Mouse (Mus musculus) midbrain, embryonic 11.5 days (tissue): ENCODE measurements around the gene Nadsyn1. TPM values are rescaled to one million over a fixed set of nuclear protein-coding genes. Genes with fewer than 3 reads are reported as not detected.

ENCODE experiments used
- ATAC-seq: fragments of 200-750 bp; cut with Nextera tagmentation; 2 replicates; pipeline ENCODE4 v1.8.0; 2017; ENCODE audit warnings: moderate TSS enrichment, moderate library complexity; ENCODE audit not compliant: low FRiP score
- DNase-seq: peaks from one replicate; pipeline ENCODE4 v3.0.0; 2015; ENCODE audit warnings: low spot score; ENCODE audit errors: missing footprints
- H3K27ac ChIP-seq: fragments of 300-500 bp; sonication (generic); 2 replicates; pipeline ENCODE4 v1.5.1; 2014; ENCODE audit warnings: low read depth, low read length
- H3K27me3 ChIP-seq: fragments of 300-500 bp; sonication (generic); 2 replicates; pipeline ENCODE4 v1.6.1; 2014; ENCODE audit warnings: mild to moderate bottlenecking, low read length, moderate library complexity, mixed read lengths; ENCODE audit not compliant: control insufficient read depth, insufficient read depth
- H3K36me3 ChIP-seq: fragments of 300-500 bp; sonication (generic); 2 replicates; pipeline ENCODE4 v1.6.1; 2014; ENCODE audit warnings: mild to moderate bottlenecking, low read length, moderate library complexity, mixed read lengths; ENCODE audit not compliant: control insufficient read depth, insufficient read depth
- H3K4me1 ChIP-seq: fragments of 300-500 bp; sonication (generic); 2 replicates; pipeline ENCODE4 v1.6.1; 2014; ENCODE audit warnings: low read length; ENCODE audit not compliant: control insufficient read depth, insufficient read depth
- H3K4me2 ChIP-seq: fragments of 300-500 bp; sonication (generic); 2 replicates; pipeline ENCODE4 v1.6.1; 2014; ENCODE audit warnings: mild to moderate bottlenecking, moderate library complexity
- H3K4me3 ChIP-seq: fragments of 300-500 bp; sonication (generic); 2 replicates; pipeline ENCODE4 v1.5.1; 2014; ENCODE audit warnings: low read depth, low read length
- H3K9ac ChIP-seq: fragments of 300-500 bp; sonication (generic); 2 replicates; pipeline ENCODE4 v1.6.1; 2014; ENCODE audit warnings: low read length
- H3K9me3 ChIP-seq: fragments of 300-500 bp; sonication (generic); 2 replicates; pipeline ENCODE4 v1.6.1; 2016; ENCODE audit warnings: low read length; ENCODE audit not compliant: control insufficient read depth
- WGBS: fragments of 180-500 bp; shearing (Covaris S2); extraction: QIAGEN DNeasy Blood & Tissue Kit; methylation state at CpG from one replicate; pipeline ENCODE4 v1.1.7; 2014; 5-methylcytosine and 5-hydroxymethylcytosine counted together
- polyA plus RNA-seq: library from polyadenylated mRNA; unstranded; fragments of >200 nt; fragmentation: Nextera tagmentation; extraction: Ambion mirVana; gene quantifications from 2 replicates; pipeline ENCODE4 v1.2.1, GENCODE M21; 2014

Gene Nadsyn1
- polyA plus RNA-seq, 1 experiment from 2014 or later: 7.9 TPM

DNA sequence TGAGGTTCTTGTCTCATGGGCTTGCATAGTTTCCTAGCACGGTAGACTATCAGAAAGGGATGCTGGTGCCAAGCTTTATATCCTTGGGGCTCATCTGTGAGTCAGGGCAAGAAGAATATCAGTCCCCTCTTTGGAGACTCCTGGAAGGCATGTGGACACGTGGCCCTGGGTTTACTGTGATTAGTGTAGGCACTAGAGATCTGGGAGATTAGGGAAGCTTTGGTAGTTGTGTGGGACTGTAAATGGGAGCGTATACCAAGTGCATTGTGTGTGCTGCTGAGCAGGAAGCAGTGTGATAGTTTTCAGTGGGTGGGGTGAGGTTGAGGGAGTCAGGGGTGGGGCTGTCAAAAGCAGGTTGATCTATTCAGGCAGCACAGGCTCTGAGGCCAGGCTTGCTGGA lies 12.3 kb upstream of the Nadsyn1 start:
- Histone ChIP-seq H3K9ac (no peak overlapping the region), H3K4me3 (no peak overlapping the region), H3K4me2 (no peak overlapping the region), H3K36me3 (peaks cover 16% of the 10 kb centered on the region; the same call in 1 of the 2 replicates), H3K4me1 (peaks cover 12% of the 10 kb centered on the region; the same call in 1 of the 2 replicates), H3K27me3 (no peaks in the 10 kb centered on the region), H3K9me3 (no peaks in the 10 kb centered on the region), H3K27ac (no peak overlapping the region)
- ATAC-seq (no peak), DNase-seq (no peak)
- WGBS: 87% methylated on average over 3 of the region's 3 CpGs

DNA sequence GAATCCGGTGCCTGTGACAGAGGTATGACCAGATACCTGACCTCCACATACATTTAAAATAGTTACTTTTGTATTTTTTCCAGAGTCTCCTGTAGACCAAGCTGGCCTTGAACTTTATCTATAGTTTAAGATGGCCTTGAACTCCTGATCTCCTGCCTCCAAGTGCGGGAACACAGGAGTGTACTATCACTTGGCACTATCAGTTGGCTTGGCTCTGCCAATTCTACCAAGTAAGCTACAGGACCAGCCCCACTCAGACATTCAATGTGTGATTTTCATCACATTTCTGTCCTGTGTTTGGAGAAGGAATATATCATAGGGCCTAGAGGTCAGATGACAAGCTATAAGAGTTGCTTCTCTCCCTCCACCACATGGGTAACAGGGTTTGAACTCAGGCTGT lies 11.7 kb upstream of the Nadsyn1 start:
- H3K9me3 ChIP-seq: no peaks in the 10 kb centered on the region
- peaks cover 16% of the 10 kb centered on the region; the same call in 1 of the 2 replicates for H3K36me3 ChIP-seq
- no peak for DNase-seq
- no peak overlapping the region for H3K27ac ChIP-seq
- H3K4me1 ChIP-seq: peaks cover 12% of the 10 kb centered on the region; the same call in 1 of the 2 replicates
- no peak for ATAC-seq
- WGBS: 96% methylated on average over 2 of the region's 2 CpGs
- no peaks in the 10 kb centered on the region for H3K27me3 ChIP-seq
- H3K9ac ChIP-seq: no peak overlapping the region
- H3K4me2 ChIP-seq: no peak overlapping the region
- H3K4me3 ChIP-seq: no peak overlapping the region

DNA sequence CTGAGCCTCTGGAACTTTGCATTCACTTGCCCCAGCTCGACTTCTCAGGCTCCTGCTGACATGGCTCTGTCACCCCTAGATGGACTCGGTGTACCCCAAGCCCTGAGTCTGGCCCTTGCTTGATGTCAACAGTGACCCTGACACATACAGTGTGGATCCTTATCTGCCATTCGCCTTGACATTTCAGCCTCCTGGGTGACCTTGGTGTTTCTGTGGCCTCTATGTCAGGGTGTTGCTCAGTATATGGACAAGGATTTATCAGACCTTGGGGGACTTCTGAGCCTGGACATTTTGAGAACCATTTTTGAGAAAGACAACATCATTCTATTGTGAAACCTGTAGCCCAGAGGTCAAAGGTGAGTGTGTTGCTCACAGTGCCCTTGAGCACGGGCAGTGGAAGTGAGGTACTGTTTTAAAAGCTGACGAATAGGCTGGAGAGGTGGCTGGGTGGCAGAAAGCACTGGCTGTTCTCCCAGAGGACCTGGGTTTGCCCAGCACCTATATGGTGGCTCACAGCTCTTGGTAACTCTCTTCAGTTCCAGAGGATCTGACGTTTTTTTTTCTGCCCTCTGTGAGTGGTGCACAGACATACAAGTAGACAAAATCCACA lies 11.0 kb upstream of the Nadsyn1 start:
- no peak overlapping the region for H3K9ac ChIP-seq

DNA sequence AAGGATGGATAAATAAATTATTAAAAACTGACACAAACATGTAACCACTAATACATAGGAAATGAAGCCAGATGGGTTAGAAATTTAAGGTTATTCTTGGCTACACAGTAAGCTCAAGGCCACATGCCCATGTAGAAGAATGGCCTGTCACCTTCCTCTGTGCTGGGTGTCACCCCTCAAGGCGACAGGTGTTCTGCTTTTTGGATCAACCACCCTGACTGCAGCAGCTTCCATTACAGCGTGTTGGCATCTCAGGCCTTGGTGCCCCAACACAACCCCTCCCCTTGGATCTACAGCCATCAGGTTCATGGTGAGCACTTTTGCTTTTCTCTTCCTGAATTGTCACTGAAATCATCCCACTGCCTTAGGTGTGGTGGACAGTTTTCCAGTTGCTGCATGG lies 10.0 kb upstream of the Nadsyn1 start:
- Histone ChIP-seq H3K4me3 (no peak overlapping the region), H3K36me3 (peaks cover 6% of the 10 kb centered on the region; the same call in 1 of the 2 replicates), H3K9ac (no peak overlapping the region), H3K9me3 (no peaks in the 10 kb centered on the region), H3K4me2 (no peak overlapping the region), H3K27ac (no peak overlapping the region), H3K4me1 (peaks cover 12% of the 10 kb centered on the region; the same call in 1 of the 2 replicates), H3K27me3 (no peaks in the 10 kb centered on the region)
- no peak for DNase-seq
- ATAC-seq: no peak
- 93% methylated on average over 2 of the region's 2 CpGs for WGBS

More for the DNA sequence above, 11.0 kb upstream of the Nadsyn1 start:
- H3K4me3 ChIP-seq: no peak overlapping the region
- no peak overlapping the region for H3K27ac ChIP-seq
- peaks cover 16% of the 10 kb centered on the region; the same call in 1 of the 2 replicates for H3K36me3 ChIP-seq
- no peak for ATAC-seq
- no peaks in the 10 kb centered on the region for H3K9me3 ChIP-seq
- peaks cover 12% of the 10 kb centered on the region; the same call in 1 of the 2 replicates for H3K4me1 ChIP-seq
- DNase-seq: no peak
- WGBS: 83% methylated on average over 6 of the region's 6 CpGs
- H3K27me3 ChIP-seq: no peaks in the 10 kb centered on the region
- no peak overlapping the region for H3K4me2 ChIP-seq

DNA sequence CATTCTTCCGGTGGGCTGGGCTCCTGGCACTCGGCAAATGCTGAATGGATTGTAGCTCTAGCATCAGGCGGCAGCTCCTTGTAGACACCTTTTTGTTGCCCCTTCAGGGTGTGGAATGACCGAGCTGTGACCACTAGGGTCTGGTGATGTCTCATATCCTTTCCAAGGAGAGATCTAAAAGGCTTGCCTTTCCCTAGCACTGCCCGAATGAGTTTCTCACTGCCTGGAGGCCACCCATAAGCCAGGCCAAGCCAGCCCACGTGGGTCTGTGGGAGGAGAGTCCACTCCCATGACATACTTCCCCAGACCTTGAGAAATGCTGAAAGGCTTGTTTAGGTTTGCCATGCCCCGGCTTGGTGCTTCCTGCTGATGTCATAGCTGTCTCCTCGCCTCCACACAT lies 9.5 kb upstream of the Nadsyn1 start:
- Histone ChIP-seq H3K27ac (no peak overlapping the region), H3K4me2 (no peak overlapping the region), H3K4me1 (peaks cover 12% of the 10 kb centered on the region; the same call in 1 of the 2 replicates)

DNA sequence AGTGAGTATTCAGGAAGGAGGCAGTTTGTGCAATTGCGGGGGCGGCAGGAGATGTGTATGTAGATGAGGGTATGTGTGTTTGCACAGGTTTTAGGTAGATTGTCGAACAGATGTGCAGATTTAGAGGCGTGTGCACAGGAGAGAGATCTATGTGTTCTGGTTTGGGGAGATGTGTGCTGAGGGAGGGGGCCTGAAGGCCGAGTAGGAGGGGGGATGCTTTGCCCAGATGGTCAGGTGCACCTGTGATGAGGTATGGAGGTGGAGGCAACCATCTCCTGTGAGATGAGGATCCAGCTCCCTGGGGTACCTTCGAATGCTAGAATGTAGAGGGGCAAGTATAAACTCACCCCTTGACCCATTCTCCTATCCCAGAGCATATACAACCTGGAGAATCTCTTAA lies 7.8 kb upstream of the Nadsyn1 start:
- Histone ChIP-seq H3K9me3 (no peaks in the 10 kb centered on the region), H3K9ac (peak overlapping the region; percentile 79), H3K36me3 (no peaks in the 10 kb centered on the region), H3K27ac (no peak overlapping the region), H3K27me3 (no peaks in the 10 kb centered on the region), H3K4me3 (peak overlapping the region; percentile 61), H3K4me1 (peaks cover 12% of the 10 kb centered on the region; the same call in 1 of the 2 replicates), H3K4me2 (peak overlapping the region; percentile 95)
- DNase-seq: no peak
- peak; percentile 36 for ATAC-seq
- WGBS: 7% methylated on average over 6 of the region's 6 CpGs

More for the DNA sequence above, 9.5 kb upstream of the Nadsyn1 start:
- no peak overlapping the region for H3K9ac ChIP-seq
- no peaks in the 10 kb centered on the region for H3K9me3 ChIP-seq
- no peak overlapping the region for H3K4me3 ChIP-seq
- DNase-seq: no peak
- no peak for ATAC-seq
- WGBS: 86% methylated on average over 8 of the region's 8 CpGs
- no peaks in the 10 kb centered on the region for H3K27me3 ChIP-seq
- peaks cover 2% of the 10 kb centered on the region; the same call in 1 of the 2 replicates for H3K36me3 ChIP-seq

DNA sequence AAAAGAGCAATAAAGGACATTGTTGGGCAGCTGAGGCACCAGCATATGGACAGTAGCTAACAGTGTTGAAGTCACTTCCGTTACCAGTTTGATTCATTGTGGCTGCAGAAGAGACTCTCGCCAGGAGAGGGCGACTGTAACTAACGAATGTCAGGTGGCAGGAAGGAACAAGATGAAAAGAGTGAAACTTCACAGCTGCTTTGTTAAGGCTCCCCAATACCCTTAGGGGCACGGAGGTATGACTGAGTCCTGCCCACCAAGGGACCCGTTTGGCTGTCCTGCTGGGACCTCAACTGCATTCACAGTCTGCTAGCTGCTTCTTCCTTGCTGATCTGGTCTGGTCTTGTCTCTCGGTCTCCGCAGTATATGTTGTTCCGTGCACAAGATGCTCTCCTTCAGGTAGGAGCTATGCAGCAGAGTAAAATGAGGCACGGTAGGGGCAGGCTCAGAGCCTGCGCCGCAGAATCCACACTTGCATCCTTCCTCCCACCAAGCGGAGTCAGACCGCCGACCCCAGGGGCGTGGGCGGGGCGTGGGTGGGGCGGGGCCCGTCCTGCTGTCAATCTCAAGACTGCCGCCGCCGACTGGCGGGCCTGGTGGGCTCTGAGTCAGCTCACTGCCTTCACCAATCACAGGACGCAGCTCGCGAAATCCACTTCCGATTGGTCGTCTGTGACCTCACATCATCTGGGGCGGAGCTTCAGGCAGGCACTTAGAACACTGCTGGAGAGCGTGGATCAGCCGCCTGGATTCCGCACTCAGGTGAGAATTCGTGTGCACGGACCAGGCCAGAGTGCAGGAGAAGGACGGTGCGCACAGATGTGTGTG lies 7.1 kb upstream of the Nadsyn1 start:
- under 1% methylated on average over 37 of the region's 37 CpGs for WGBS
- H3K4me2 ChIP-seq: peak overlapping the region; percentile 95
- H3K9me3 ChIP-seq: no peaks in the 10 kb centered on the region
- peaks cover 12% of the 10 kb centered on the region; the same call in 1 of the 2 replicates for H3K4me1 ChIP-seq
- H3K27me3 ChIP-seq: no peaks in the 10 kb centered on the region
- H3K27ac ChIP-seq: peak overlapping the region; percentile 80
- H3K9ac ChIP-seq: peak overlapping the region; percentile 79
- peak overlapping the region; percentile 61 for H3K4me3 ChIP-seq
- H3K36me3 ChIP-seq: no peaks in the 10 kb centered on the region
- DNase-seq: peak; percentile 99
- peak; percentile 98 for ATAC-seq

DNA sequence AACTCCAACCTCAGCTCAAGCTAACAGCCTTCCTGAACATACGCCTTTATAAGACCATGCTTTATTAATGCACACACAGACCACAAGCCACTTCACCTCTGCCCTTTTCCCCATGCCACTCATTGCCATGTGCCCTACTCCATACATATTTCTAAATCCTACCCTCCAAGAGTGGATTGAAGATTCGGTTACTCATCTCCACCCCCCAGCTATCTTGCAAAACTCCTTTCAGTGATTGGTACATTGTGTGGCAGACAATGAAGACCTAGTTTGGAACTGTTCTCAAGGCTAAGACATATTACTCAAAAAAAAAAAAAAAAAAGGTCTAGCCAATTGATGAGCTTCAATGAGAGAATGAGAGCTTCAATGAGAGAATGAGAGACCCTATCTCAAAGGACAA lies 4.3 kb upstream of the Nadsyn1 start:
- Histone ChIP-seq H3K9ac (no peak overlapping the region), H3K9me3 (no peaks in the 10 kb centered on the region), H3K4me3 (no peak overlapping the region), H3K36me3 (no peaks in the 10 kb centered on the region), H3K4me2 (no peak overlapping the region), H3K27ac (no peak overlapping the region), H3K27me3 (no peaks in the 10 kb centered on the region), H3K4me1 (peaks cover 17% of the 10 kb centered on the region)
- ATAC-seq (no peak), DNase-seq (no peak)
- WGBS: 89% methylated on average over 2 of the region's 2 CpGs

DNA sequence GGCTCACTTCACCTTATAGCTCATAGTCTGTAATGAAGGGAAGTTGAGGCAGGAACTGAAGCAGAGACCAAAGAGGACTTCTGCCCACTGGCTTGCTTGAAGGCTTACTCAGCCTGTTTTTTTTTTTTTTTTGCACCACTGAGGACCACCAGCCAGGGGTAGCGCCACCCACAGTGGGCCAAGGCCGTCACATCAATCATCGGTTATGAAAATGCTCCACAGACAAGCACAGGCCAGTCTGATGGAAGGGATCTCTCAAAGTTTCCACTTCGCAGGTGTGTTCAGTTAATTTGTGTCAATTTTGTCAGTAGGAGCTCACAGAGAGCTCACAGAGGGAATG lies 587 bp upstream of the Nadsyn1 start:
- peaks cover 9% of the 10 kb centered on the region for H3K4me1 ChIP-seq
- 78% methylated on average over 4 of the region's 4 CpGs for WGBS
- H3K4me2 ChIP-seq: peak overlapping the region; percentile 45
- H3K9ac ChIP-seq: peak overlapping the region; percentile 68
- H3K27ac ChIP-seq: no peak overlapping the region
- no peaks in the 10 kb centered on the region for H3K9me3 ChIP-seq
- DNase-seq: no peak
- peak overlapping the region; percentile 57 for H3K4me3 ChIP-seq
- no peaks in the 10 kb centered on the region for H3K27me3 ChIP-seq
- no peaks in the 10 kb centered on the region for H3K36me3 ChIP-seq
- no peak; the same call in 1 of the 2 replicates for ATAC-seq
